Mouse (Mus musculus) midbrain, postnatal 0 days (tissue): Measurements from ENCODE around the gene Fam213b. TPM values are rescaled to one million over a fixed set of nuclear protein-coding genes. Genes with fewer than 3 reads are reported as not detected.

Experiments
- ATAC-seq: fragments of 200-750 bp; cut with Nextera tagmentation; 2 replicates; pipeline ENCODE4 v1.8.0; 2017; ENCODE audit warnings: moderate number of reproducible peaks, mild to moderate bottlenecking, moderate TSS enrichment, moderate library complexity; ENCODE audit not compliant: low FRiP score
- DNase-seq: peaks from one replicate; pipeline ENCODE4 v3.0.0-alpha.2; 2015; ENCODE audit warnings: low spot score
- H3K27ac ChIP-seq: fragments of 300-500 bp; sonication (generic); 2 replicates; pipeline ENCODE4 v1.5.1; 2014; ENCODE audit warnings: low read depth, mild to moderate bottlenecking, low read length, mixed read lengths
- H3K27me3 ChIP-seq: fragments of 300-500 bp; sonication (generic); 2 replicates; pipeline ENCODE4 v1.6.1; 2014; ENCODE audit warnings: low read length, control low read depth, mixed read lengths; ENCODE audit not compliant: insufficient read depth
- H3K36me3 ChIP-seq: fragments of 300-500 bp; sonication (generic); 2 replicates; pipeline ENCODE4 v1.6.1; 2014; ENCODE audit warnings: low read length, control low read depth, mixed read lengths; ENCODE audit not compliant: insufficient read depth
- H3K4me1 ChIP-seq: fragments of 300-500 bp; sonication (generic); 2 replicates; pipeline ENCODE4 v1.6.1; 2014; ENCODE audit warnings: mild to moderate bottlenecking, control low read depth, antibody characterized with exemption, low read length, mixed read lengths; ENCODE audit not compliant: insufficient read depth
- H3K4me2 ChIP-seq: fragments of 300-500 bp; sonication (generic); 2 replicates; pipeline ENCODE4 v1.6.1; 2014; ENCODE audit warnings: low read depth, mild to moderate bottlenecking, low read length, mixed read lengths; ENCODE audit not compliant: poor library complexity, severe bottlenecking
- H3K4me3 ChIP-seq: fragments of 300-500 bp; sonication (generic); 2 replicates; pipeline ENCODE4 v1.5.1; 2014; ENCODE audit warnings: low read depth, mild to moderate bottlenecking, low read length, moderate library complexity
- H3K9ac ChIP-seq: fragments of 300-500 bp; sonication (generic); replicated peaks from 2 replicates; pipeline ENCODE4 v1.6.1; 2014; ENCODE audit warnings: mild to moderate bottlenecking, low read length, moderate library complexity, mixed read lengths; ENCODE audit not compliant: poor library complexity, severe bottlenecking
- H3K9me3 ChIP-seq: fragments of 300-500 bp; sonication (generic); 2 replicates; pipeline ENCODE4 v1.6.1; 2016; ENCODE audit warnings: low read length, control low read depth
- CTCF ChIP-seq: IDR thresholded peaks from 2 replicates; pipeline ENCODE4 v1.5.1; 2016; ENCODE audit warnings: antibody characterized with exemption, mild to moderate bottlenecking
- WGBS: fragments of 180-500 bp; shearing (Covaris S2); extraction: QIAGEN DNeasy Blood & Tissue Kit; methylation state at CpG from one replicate; pipeline ENCODE4 v1.1.7; 2014; 5-methylcytosine and 5-hydroxymethylcytosine counted together
- polyA plus RNA-seq: library from polyadenylated mRNA; unstranded; fragments of >200 nt; fragmentation: Nextera tagmentation; extraction: Ambion mirVana; gene quantifications from 2 replicates; pipeline ENCODE4 v1.2.1, GENCODE M21; 2015
- total RNA-seq: library from RNA; depleted of rRNA; stranded (reverse); fragments of >200 nt; gene quantifications from 2 replicates; pipeline ENCODE4 v1.2.3, GENCODE M21; 2014

Fam213b gene
- total and polyA plus RNA-seq, 2 experiments from 2014 or later = 36.6 to 73.3 TPM

GRCm38 (mm10) chr4:154907833-154908232 is 8.9 kb upstream of the Fam213b start:
- DNase-seq (peak; percentile 82), ATAC-seq (no peak)
- Histone ChIP-seq H3K27me3 (no peaks in the 10 kb centered on the region), H3K4me1 (no peaks in the 10 kb centered on the region), H3K4me3 (no peak overlapping the region), H3K9me3 (no peaks in the 10 kb centered on the region), H3K4me2 (no peak overlapping the region), H3K27ac (no peak overlapping the region), H3K36me3 (no peaks in the 10 kb centered on the region), H3K9ac (no peak overlapping the region)
- peak; percentile 88 for TF ChIP-seq CTCF
- WGBS = 35% methylated on average over 17 of the region's 17 CpGs

- no peaks in the 10 kb centered on the region for H3K27me3 ChIP-seq
- peak overlapping the region; percentile 22 for H3K4me3 ChIP-seq
- 7% methylated on average over 16 of the region's 16 CpGs for WGBS
- no peaks in the 10 kb centered on the region for H3K36me3 ChIP-seq
- DNase-seq (peak; percentile 88), ATAC-seq (peak; percentile 90)
- no peak for TF ChIP-seq CTCF
- no peak overlapping the region for H3K27ac ChIP-seq
- no peak overlapping the region for H3K9ac ChIP-seq
- H3K4me1 ChIP-seq = no peaks in the 10 kb centered on the region
- no peaks in the 10 kb centered on the region for H3K9me3 ChIP-seq
- peak overlapping the region; percentile 37 for H3K4me2 ChIP-seq
These were observed 5.5 kb upstream of the Fam213b start for GRCm38 (mm10) chr4:154904185-154905071.

DNA sequence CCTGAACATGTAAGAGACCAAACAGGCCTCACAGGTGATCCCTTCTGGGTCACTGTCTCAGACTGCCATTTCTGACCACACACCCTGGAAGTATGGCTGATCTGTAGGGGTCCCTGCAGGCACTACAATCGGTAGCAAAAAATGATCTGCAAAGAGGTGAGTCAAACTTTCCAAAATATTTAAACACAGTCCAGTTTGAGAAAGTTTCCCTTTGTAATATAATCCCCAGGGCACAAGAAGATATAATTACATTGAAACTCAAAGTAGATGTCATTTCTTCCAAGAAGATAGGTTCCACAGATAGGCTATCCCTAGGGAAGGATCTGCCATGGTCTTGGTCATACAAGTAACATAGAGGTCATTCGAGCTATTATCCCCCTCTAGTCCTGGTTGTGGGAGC is 3.4 kb upstream of the Fam213b start:
- no peak overlapping the region for H3K9ac ChIP-seq
- ATAC-seq (no peak), DNase-seq (no peak)
- TF ChIP-seq CTCF = no peak
- WGBS = 85% methylated on average over 2 of the region's 2 CpGs
- H3K9me3 ChIP-seq = no peaks in the 10 kb centered on the region
- H3K27ac ChIP-seq = no peak overlapping the region
- no peak overlapping the region for H3K4me3 ChIP-seq
- no peaks in the 10 kb centered on the region for H3K27me3 ChIP-seq
- no peaks in the 10 kb centered on the region for H3K36me3 ChIP-seq
- H3K4me1 ChIP-seq = peaks cover 9% of the 10 kb centered on the region
- H3K4me2 ChIP-seq = no peak overlapping the region

DNA sequence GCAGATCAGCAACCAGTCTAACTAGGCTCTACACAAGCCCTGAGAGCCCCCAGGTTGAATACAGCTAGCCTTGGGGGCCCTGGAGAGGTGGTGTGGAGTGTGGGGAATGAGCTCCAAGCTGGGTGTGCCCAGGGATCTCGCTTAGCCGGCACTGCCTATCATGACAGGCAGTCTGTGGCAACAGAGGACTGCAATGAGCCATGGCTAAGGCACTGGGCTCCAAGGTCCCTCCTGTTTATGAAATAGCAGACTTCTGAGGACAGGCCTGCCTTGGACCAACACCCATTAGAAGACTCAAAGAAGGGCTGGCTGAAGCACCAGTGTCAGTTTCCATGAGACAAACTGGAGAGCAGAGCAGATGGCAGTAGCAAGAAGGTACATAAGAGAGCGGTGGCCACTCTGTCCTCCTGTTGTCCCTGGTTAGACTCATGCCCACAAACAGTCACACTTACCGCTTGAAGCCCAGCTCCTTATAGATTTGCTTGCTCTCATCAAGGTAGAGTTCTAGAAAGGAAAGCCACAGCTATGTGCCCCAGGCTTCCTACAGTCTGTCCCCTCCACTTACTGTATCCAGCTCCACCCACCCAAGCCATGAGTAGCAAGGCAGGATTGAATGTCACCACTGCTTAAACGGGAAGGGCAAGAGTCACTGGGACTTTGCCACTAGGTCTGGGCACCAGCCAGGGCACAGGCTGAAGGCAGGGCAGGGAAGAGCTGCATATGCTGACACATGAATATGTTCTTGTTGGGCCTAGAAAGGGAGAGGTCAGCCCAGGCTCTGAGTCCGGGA is 1.1 kb downstream of the Fam213b start:
- H3K9ac ChIP-seq = peak overlapping the region; percentile 68
- TF ChIP-seq CTCF = no peak
- H3K27me3 ChIP-seq = no peaks in the 10 kb centered on the region
- peak overlapping the region; percentile 75 for H3K27ac ChIP-seq
- ATAC-seq (no peak), DNase-seq (no peak)
- H3K9me3 ChIP-seq = no peaks in the 10 kb centered on the region
- peak overlapping the region; percentile 93 for H3K4me2 ChIP-seq
- H3K4me3 ChIP-seq = peak overlapping the region; percentile 57
- peaks cover 16% of the 10 kb centered on the region for H3K4me1 ChIP-seq
- whole genome bisulfite sequencing = 67% methylated on average over 6 of the region's 6 CpGs
- no peaks in the 10 kb centered on the region for H3K36me3 ChIP-seq

DNA sequence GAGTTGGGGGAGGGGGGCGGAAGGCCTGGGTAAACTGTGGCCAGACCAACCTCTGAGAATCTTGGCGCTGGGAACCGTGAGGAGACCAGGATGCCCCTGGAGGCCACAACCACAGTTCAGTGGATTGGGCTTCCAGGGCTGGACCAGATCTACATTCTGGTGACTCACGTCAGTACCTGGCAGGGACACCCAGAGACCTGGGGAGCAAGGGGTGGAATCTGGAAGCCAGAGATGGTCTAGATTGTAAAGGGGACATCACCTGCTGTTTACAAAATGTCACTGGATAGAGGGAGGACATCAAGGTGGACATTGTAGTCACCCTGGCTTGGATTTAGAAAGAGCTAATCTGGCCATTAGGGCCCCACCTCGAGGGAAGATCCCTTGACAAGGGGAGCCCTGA is 3.4 kb downstream of the Fam213b start:
- ATAC-seq (no peak), DNase-seq (no peak)
- Histone ChIP-seq H3K4me1 (peaks cover 16% of the 10 kb centered on the region), H3K27ac (no peak overlapping the region), H3K27me3 (no peaks in the 10 kb centered on the region), H3K4me3 (no peak overlapping the region), H3K4me2 (no peak overlapping the region), H3K9me3 (no peaks in the 10 kb centered on the region), H3K9ac (no peak overlapping the region), H3K36me3 (no peaks in the 10 kb centered on the region)
- no peak for TF ChIP-seq CTCF
- 82% methylated on average over 5 of the region's 5 CpGs for WGBS

DNA sequence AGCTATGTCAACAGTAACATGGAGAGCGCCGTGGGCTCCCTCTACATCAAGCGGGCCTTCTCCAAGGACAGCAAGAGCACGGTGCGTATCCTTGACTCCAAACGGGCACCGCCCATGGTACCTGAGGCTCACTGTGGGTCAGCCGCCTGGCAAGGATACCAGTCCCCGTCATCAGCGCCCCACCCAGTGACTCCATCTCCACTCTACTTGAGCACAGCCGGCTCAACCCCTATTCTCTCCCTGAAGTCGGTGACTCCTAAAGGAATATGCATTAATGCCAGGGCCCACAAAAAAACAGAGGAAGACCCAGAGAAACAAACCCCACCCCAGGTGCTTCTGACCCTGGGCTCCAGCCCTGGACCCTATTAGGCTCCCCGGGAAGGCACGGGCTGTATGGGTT is 8.0 kb downstream of the Fam213b start:
- DNase-seq (no peak), ATAC-seq (no peak)
- WGBS = 93% methylated on average over 14 of the region's 14 CpGs

More for the DNA sequence above, 8.0 kb downstream of the Fam213b start:
- H3K4me3 ChIP-seq = no peak overlapping the region
- H3K9ac ChIP-seq = no peak overlapping the region
- H3K36me3 ChIP-seq = no peaks in the 10 kb centered on the region
- no peak overlapping the region for H3K4me2 ChIP-seq
- no peaks in the 10 kb centered on the region for H3K27me3 ChIP-seq
- no peak overlapping the region for H3K27ac ChIP-seq
- no peak for TF ChIP-seq CTCF
- no peaks in the 10 kb centered on the region for H3K4me1 ChIP-seq
- no peaks in the 10 kb centered on the region for H3K9me3 ChIP-seq
